Mouse (Mus musculus) G1E (cell line): ENCODE data around the gene Gm10295.

Experiments
- CTCF ChIP-seq: IDR thresholded peaks from 2 replicates; pipeline ENCODE4 v1.5.1; 2012; ENCODE audit warnings: low read depth, low read length, inconsistent platforms, mixed read lengths
- GATA1 ChIP-seq: IDR thresholded peaks from 2 replicates; pipeline ENCODE4 v1.6.1; 2012; ENCODE audit warnings: borderline replicate concordance, low read length, inconsistent platforms, mixed read lengths
- GATA2 ChIP-seq: IDR thresholded peaks from 2 replicates; pipeline ENCODE4 v1.6.1; 2012; ENCODE audit warnings: low read depth, low read length, inconsistent platforms, borderline replicate concordance
- POLR2AphosphoS5 ChIP-seq: IDR thresholded peaks from 2 replicates; pipeline ENCODE4 v1.6.1; 2012; ENCODE audit warnings: low read depth, low read length, inconsistent platforms; ENCODE audit not compliant: insufficient replicate concordance
- TAL1 ChIP-seq: conservative IDR thresholded peaks from 2 replicates; pipeline ENCODE4 v1.6.1; 2012; ENCODE audit warnings: low read depth, low read length, inconsistent platforms, mixed read lengths

DNA sequence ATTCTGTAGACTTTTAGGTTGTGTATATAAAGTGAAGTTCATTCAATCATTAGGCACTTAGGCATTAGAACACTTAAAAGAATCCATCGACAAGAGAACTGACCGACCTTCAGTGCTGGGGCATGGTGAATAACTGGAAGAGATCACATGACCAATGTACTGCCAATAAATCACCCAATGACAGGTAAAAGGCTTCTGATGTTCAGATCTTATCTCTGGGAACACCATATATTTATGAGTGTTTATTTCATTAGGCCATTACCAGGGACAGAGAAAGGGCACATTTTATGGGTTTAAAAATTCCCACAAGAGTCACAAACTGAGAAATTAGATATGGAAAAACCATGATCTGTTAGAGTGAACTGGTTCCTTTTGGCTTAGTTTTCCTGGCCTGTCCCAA, 49.7 kb upstream of the Gm10295 start:
- TF ChIP-seq CTCF (no peak), POLR2AphosphoS5 (no peak), GATA2 (no peak), GATA1 (no peak), TAL1 (no peak)
